Mouse (Mus musculus) kidney, adult 9 months (tissue): Measurements from ENCODE around the gene Zmynd8.
A peak's percentile ranks its signal among the peaks of the same experiment; 100 is the strongest.

Experiments
- DNase-seq: peaks from one replicate; pipeline ENCODE4 v3.0.0; 2022

Gene Zmynd8

GRCm38 (mm10) chr2:165792431-165793282, 106.2 kb downstream of the Zmynd8 start:
- DNase-seq: no peak

GRCm38 (mm10) chr2:165791657-165792056, 107.2 kb downstream of the Zmynd8 start:
- peak; percentile 58 for DNase-seq

DNA sequence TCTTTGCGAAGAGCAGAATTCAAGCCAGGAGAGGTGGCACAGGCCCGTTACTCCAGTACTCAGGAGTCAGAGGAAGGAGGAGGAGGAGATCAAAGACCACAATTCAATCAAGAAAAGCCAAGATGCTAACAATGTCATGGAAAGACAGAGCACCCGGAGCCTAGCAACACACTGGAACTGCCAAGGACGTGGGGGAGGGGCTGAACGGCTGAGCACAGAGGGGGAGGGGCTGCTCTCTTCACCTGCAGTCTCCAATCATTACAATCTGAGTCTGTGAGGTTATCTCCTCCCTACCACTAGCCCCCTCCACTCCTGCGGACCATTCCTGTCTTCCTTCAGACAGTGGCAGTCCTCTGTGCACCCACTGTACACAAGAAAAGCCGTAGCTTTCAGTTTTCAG, 107.8 kb downstream of the Zmynd8 start:
- DNase-seq: no peak

DNA sequence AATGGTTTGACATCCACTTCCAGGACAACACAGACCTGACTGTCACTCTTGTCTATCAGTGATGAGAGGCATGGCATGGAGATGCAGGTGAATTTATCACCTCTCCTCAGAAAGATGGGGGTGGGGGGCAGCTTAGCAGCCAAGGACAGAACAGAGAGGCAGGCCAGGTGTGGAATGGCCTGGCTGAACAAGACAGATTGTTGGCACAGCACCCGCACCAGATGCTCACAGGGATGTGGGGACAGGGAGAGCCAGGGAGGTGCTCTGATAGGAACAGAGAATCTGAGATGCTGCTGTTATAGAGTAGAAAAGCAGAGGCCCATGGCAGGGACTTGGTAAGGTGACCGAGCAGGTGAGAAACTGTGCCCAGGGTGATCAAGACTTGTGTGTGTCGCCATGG, 109.1 kb downstream of the Zmynd8 start:
- DNase-seq: no peak

GRCm38 (mm10) chr2:165788796-165789195, 110.0 kb downstream of the Zmynd8 start:
- no peak for DNase-seq

GRCm38 (mm10) chr2:165788005-165788404, 110.8 kb downstream of the Zmynd8 start:
- peak; percentile 98 for DNase-seq

GRCm38 (mm10) chr2:165786467-165786866, 112.3 kb downstream of the Zmynd8 start:
- DNase-seq: no peak

DNA sequence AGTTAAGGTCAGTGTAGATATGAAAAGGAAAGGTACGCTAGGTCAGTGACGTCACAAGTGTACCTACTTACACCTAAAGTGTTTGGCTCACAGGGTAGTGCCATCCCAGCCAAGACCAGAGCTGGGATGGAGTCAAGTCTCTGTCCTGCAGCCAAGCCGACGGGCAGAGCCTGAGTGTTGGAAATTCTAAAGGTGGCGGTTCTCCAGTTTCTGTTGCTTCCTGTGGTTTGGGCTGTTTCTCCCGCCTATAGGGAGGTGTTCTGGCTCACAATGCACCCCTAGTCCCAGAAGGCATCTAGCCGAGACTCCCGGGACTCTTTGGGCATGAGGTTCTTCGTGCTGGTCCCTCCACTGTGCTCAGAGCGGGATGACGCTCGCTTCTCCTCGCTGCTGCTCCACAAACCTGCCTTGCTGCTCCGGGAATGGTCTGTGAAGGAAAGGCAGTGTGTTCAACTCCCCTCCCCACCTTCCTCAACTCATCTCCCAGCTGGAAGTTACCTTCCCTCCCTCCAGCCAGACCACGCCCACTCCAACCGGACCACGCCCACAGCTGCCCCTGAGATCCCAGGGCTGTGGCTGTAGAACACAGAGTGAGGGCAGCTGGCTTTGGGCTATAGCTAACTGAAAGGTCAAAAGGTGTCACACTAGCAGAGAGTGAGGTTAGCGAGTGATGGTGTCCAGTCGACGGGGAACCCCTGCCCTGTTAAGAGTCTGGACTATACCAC, 113.3 kb downstream of the Zmynd8 start:
- no peak for DNase-seq

DNA sequence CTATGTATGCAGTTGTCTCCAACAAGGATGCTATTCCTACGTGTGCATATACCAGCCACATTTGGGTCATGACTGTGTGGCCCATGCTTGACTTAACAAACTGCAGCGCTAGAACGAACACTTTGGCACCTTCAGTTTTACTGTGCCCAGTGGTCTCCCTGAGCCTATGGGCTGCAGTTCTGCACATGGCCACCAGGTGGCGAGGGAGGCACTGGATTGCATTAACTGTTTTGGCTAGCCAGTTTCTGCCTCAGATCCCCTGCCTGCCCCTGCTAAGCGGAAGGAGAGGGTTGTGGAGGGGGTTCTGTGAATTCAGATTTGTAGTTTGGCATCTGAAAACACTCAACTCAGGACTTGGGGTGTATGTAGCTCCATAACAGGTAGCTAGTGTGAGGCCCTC, 116.5 kb downstream of the Zmynd8 start:
- peak; percentile 80 for DNase-seq

- peak; percentile 83 for DNase-seq
Measured at GRCm38 (mm10) chr2:165778927-165779326, 119.9 kb downstream of the Zmynd8 start.

DNA sequence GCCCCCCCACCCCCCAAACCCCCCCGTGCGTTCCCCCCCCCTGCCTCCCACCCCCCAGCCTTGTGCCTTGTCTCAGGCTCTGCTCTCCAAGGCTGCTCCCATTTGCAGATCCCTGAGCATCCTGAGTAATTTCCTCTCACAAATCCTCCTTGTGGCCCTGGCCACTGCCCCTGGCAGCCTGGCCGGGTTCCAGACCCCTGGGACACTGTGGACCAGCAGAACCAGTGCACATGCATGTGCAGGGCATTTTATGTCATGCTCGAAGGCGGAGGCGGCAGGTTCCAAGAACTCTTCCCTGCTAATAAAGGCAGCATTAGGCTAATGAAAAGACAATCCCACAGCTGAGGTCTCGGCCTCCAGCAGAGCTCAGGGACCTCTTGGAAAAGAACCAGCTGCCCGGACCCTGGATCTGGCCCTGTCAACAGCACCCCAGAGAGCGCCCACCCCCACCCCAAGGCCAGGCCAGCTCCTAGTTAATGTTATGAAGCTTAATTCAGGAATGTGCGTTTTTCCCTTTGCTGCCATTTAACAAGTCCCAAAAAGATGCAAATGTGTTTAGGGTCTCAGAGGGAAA, 129.4 kb downstream of the Zmynd8 start:
- DNase-seq: no peak

DNA sequence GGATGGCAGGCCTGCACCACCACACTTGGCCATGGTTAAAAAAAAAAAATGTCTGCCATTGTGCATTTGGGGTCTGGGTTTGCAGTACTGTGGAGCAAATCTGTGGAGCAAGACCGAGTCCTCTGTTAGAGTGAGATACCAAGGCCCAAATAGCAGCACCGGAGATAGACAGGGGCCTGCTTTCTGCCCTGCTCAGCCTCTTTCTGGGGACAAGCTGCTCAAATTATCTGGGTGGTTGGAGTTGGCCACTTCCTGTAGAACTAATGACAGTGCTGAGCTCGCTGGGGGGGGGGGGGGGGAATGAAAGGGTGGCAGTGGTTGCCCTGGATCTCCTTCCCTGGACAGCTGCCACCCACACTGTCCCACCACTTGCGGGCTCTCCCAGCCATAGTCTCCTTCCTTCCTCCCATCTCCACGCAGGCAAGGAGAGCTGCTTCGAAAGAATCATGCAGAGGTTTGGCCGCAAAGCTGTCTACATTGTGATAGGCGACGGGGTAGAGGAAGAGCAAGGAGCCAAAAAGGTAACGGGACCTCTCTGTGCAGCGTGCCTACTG, 129.9 kb downstream of the Zmynd8 start:
- DNase-seq: no peak

DNA sequence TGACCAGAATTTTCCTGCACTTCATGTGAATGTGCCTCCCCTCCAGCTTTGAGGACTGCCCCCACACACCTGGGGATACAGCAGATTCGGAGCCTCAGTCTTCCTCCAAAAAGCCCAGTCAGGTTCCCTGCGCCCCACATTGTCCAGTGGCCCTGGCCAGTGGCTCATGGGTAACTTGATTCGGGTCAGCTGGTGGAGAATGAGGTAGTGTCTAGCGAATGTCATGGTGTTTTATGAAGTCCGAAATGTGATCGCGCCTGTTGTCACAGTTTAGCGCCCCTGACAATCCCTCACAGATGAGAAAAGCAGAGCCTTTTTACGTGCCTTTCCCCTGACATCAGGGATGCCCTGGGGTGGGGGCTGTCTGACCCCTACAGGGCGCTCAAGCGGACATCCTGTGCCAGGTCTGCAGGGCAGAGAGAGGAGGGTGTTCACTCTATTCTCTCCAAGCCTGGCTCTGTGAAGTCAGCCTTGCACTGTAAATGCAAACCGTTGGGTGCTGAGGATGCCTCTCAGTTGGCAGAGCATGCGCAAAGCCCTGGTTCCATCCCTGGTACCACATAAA, 139.3 kb downstream of the Zmynd8 start:
- no peak for DNase-seq

- DNase-seq: no peak
Measured at GRCm38 (mm10) chr2:165758534-165758933, 140.3 kb downstream of the Zmynd8 start.

DNA sequence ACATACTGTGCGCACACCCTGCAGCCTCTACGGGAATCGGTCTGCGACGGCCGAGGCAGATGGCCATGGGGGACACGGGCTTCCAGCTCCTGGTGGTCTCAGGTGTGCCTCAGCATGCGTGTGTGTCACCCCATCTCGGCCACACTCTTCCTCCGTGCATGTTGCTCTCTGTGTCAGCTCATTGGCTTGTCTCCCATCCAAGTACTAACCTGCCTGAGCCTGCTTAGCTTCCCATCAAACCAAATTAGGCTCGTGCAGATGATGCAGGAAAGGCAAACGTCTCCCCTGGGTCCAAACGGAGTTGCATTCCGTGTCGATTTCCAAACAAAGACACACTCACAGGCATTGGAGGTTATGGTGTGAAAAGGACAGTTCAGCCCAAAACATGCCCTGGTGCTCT, 141.0 kb downstream of the Zmynd8 start:
- DNase-seq: no peak

DNA sequence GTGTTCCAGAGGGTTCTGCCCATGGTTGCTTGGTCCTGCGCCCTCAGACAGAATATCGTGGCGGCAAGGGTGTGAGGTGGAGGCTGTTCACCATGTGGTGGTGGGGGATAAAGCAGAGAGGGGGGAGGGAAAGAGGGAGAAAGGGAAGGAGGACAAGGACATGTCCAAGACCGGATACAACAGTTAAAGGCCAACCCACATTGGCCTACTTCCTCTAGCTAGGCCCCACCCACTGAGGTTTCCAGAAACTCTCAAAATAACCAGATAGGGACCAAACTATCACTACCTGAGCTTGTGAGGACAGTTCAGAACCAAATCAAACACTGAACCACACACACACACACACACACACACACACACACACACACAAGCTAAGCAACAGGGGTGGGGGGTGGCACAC, 146.1 kb downstream of the Zmynd8 start:
- DNase-seq: no peak

DNA sequence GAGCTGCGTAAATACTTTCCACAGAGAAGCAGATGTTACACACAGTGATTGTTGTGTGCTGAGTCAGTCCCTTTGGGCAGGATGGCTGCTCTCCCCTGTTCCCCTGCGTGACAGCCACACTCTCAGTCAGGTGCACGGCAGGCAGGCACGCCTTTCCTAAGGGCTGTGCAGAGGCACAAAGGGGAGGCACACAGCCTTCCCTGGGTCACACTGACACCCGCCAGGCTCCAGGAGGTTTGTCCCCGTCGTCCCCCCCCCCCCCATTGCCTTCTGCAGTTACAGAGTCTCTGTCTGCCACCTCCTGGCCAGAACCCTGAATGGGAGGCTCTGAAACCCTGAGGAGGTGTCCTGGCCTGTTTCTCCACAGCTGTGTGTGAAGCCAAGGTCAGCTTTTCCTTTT, 147.7 kb downstream of the Zmynd8 start:
- DNase-seq: peak; percentile 20

GRCm38 (mm10) chr2:165748426-165748825, 150.4 kb downstream of the Zmynd8 start:
- DNase-seq: no peak

DNA sequence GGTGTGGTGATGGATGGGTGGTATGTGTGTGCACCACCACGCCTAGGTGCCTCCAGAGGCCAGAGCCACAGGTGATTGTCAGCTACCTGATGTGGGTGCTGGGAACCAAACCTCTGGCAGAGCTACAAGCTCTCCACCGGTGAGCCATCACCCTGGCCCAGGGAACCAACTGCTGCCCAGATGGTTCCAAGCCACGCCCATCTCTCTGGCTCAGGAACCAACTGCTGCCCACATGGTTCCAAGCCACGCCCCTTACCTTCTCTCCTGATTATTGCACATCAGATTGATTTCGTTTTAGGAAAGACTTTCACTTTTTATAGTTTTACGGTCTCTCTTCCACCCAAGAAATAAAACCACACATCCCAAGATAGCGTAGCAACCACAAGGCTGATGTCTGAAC, 150.8 kb downstream of the Zmynd8 start:
- DNase-seq: no peak

DNA sequence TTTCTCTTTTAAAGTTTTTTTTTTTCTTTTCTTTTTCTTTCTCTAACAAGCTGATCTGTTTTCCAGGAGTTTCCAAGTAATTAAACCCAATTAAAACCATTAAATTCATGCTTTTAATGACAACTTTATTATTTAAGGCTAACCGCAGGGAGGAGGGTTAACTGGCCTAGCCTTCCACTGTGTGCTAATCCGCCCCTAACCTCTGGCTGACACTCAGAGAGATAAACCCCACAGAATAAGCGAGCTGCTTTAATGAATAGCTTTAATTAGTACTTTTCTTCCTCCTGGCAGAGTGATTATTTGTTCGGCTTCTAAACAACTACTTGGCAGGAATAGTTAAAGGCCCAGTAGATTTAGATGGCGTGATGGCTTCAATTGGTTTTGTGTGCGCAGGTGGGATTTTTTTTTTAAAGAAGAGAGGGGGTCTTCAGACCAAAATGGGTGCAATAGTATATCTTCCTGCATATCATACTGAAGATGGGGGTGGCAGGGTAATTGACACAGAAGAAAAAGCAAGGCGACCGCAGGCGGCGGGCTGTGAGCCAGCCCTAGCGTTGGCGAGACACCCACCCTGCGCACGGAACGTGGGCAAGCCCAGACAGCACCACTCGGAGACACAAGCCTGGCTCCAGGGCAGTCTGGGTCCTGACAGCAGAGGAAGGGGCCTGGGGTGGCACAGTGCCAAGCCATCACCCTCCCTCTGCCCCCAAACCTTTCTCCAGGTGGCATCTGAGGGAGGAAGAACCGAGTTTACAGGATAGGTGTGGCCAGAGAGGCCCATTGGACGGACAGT, 153.3 kb downstream of the Zmynd8 start:
- DNase-seq: no peak

DNA sequence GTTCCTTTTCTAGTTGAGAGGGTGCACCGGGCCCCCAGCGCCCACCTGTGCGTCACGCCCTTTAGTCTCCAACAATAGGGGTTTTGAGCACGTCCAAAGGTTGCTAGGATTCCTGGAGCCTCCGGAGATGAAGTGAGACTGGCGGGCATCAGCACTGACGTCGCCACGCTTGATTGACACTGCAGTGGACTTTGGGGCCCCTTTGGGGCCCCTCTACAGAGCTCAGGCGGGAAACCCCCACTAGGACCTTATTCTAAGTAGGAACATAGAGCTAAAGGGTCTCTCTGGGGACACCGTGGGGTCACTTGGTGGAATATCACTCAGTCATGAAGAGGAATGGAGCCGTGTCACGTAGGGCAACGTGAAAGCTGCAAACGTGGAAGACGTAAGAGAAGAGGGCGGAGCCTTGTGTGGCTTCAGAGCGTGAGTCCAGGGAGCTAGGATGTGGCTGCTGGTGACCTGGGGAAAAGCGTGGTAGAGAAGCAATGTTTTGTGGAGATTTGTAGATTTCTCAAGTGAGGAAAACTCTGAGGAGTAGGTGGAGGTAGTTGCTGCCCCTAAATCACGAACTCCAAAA, 156.5 kb downstream of the Zmynd8 start:
- DNase-seq: no peak

GRCm38 (mm10) chr2:165741526-165742050, 157.2 kb downstream of the Zmynd8 start:
- DNase-seq: no peak
